Mouse (Mus musculus) heart, postnatal 0 days (tissue): Measurements from ENCODE around the gene Tex9. TPM values are rescaled to one million over a fixed set of nuclear protein-coding genes. Genes with fewer than 3 reads are reported as not detected.
"Not testable (repeated sequence)": the region's sequence is repeated elsewhere in the genome, so short reads cannot be mapped to it uniquely, and the experiment has no call there.

ENCODE experiments used
- ATAC-seq: fragments of 200-750 bp; cut with Nextera tagmentation; 2 replicates; pipeline ENCODE4 v1.8.0; 2017; ENCODE audit warnings: low read depth, moderate number of reproducible peaks, moderate library complexity; ENCODE audit not compliant: insufficient read depth
- DNase-seq: peaks from one replicate; pipeline ENCODE4 v3.0.0-alpha.2; 2016; ENCODE audit warnings: low spot score
- H3K27ac ChIP-seq: fragments of 300-500 bp; sonication (generic); 2 replicates; pipeline ENCODE4 v1.5.1; 2014; ENCODE audit warnings: low read depth, mild to moderate bottlenecking
- H3K27me3 ChIP-seq: fragments of 300-500 bp; sonication (generic); 2 replicates; pipeline ENCODE4 v1.6.1; 2014; ENCODE audit warnings: low read length, mixed read lengths; ENCODE audit not compliant: control insufficient read depth, insufficient read depth
- H3K36me3 ChIP-seq: fragments of 300-500 bp; sonication (generic); replicated peaks from 2 replicates; pipeline ENCODE4 v1.6.1; 2014; ENCODE audit warnings: low read length, mixed read lengths; ENCODE audit not compliant: control insufficient read depth, insufficient read depth
- H3K4me1 ChIP-seq: fragments of 300-500 bp; sonication (generic); 2 replicates; pipeline ENCODE4 v1.6.1; 2014; ENCODE audit warnings: antibody characterized with exemption; ENCODE audit not compliant: control insufficient read depth, insufficient read depth
- H3K4me2 ChIP-seq: fragments of 300-500 bp; sonication (generic); 2 replicates; pipeline ENCODE4 v1.6.1; 2014; ENCODE audit warnings: low read depth, mild to moderate bottlenecking, low read length, moderate library complexity
- H3K4me3 ChIP-seq: fragments of 300-500 bp; sonication (generic); 2 replicates; pipeline ENCODE4 v1.5.1; 2014; ENCODE audit warnings: low read depth, low read length
- H3K9ac ChIP-seq: fragments of 300-500 bp; sonication (generic); replicated peaks from 2 replicates; pipeline ENCODE4 v1.6.1; 2014; ENCODE audit warnings: low read depth, low read length, mixed read lengths
- H3K9me3 ChIP-seq: fragments of 300-500 bp; sonication (generic); replicated peaks from 2 replicates; pipeline ENCODE4 v1.6.1; 2016; ENCODE audit warnings: low read length; ENCODE audit not compliant: control insufficient read depth
- CTCF ChIP-seq: IDR thresholded peaks from 2 replicates; pipeline ENCODE4 v1.5.1; 2016; ENCODE audit warnings: antibody characterized with exemption, control low read depth, low read depth
- EP300 ChIP-seq: IDR thresholded peaks from 2 replicates; pipeline ENCODE4 v1.6.1; 2016; ENCODE audit warnings: antibody characterized with exemption, low read depth
- WGBS: fragments of 180-500 bp; shearing (Covaris S2); extraction: QIAGEN DNeasy Blood & Tissue Kit; methylation state at CpG from one replicate; pipeline ENCODE4 v1.1.7; 2014; 5-methylcytosine and 5-hydroxymethylcytosine counted together
- polyA plus RNA-seq: library from polyadenylated mRNA; unstranded; fragments of >200 nt; fragmentation: Nextera tagmentation; extraction: Ambion mirVana; gene quantifications from 2 replicates; pipeline ENCODE4 v1.2.1, GENCODE M21; 2015
- total RNA-seq: library from RNA; depleted of rRNA; stranded (reverse); fragments of >200 nt; gene quantifications from 2 replicates; pipeline ENCODE4 v1.2.3, GENCODE M21; 2014; ENCODE audit warnings: low replicate concordance

The Tex9 gene
- total and polyA plus RNA-seq, 2 experiments from 2014 or later = 0.76 to 6.3 TPM

- Histone ChIP-seq H3K4me3 (no peak overlapping the region), H3K36me3 (peaks cover 25% of the 10 kb centered on the region; the same call in 1 of the 2 replicates), H3K9ac (no peak overlapping the region), H3K27me3 (no peaks in the 10 kb centered on the region), H3K4me1 (no peaks in the 10 kb centered on the region), H3K27ac (no peak overlapping the region), H3K4me2 (no peak overlapping the region), H3K9me3 (no peaks in the 10 kb centered on the region)
- 78% methylated on average over 3 of the region's 3 CpGs for WGBS
- DNase-seq = no peak
- ATAC-seq = no peak
- no peak for TF ChIP-seq CTCF
- no peak for TF ChIP-seq EP300
Observed at GRCm38 (mm10) chr9:72459703-72460102, 32.3 kb downstream of the Tex9 start.

- peak; percentile 79 for TF ChIP-seq CTCF
- TF ChIP-seq EP300 = no peak
- Histone ChIP-seq H3K27me3 (no peaks in the 10 kb centered on the region), H3K4me2 (no peak overlapping the region), H3K4me3 (no peak overlapping the region), H3K9me3 (no peaks in the 10 kb centered on the region), H3K9ac (no peak overlapping the region), H3K36me3 (peaks cover 25% of the 10 kb centered on the region; the same call in 1 of the 2 replicates), H3K4me1 (no peaks in the 10 kb centered on the region), H3K27ac (no peak overlapping the region)
- ATAC-seq (peak; percentile 78), DNase-seq (peak; percentile 39)
- 9% methylated on average over 5 of the region's 5 CpGs for WGBS
Observed at GRCm38 (mm10) chr9:72458233-72458632, 33.8 kb downstream of the Tex9 start.

GRCm38 (mm10) chr9:72456374-72456773, 35.6 kb downstream of the Tex9 start:
- ATAC-seq (no peak), DNase-seq (no peak)
- Histone ChIP-seq H3K36me3 (peaks cover 25% of the 10 kb centered on the region; the same call in 1 of the 2 replicates), H3K27ac (no peak overlapping the region), H3K4me1 (no peaks in the 10 kb centered on the region), H3K27me3 (no peaks in the 10 kb centered on the region), H3K9me3 (no peaks in the 10 kb centered on the region), H3K4me3 (no peak overlapping the region), H3K4me2 (no peak overlapping the region), H3K9ac (no peak overlapping the region)
- 50% methylated on average over 1 of the region's 1 CpGs for WGBS
- TF ChIP-seq CTCF = no peak

- H3K27me3 ChIP-seq, H3K27ac ChIP-seq, H3K36me3 ChIP-seq, ATAC-seq, H3K4me1 ChIP-seq, H3K4me2 ChIP-seq, H3K9ac ChIP-seq, H3K4me3 ChIP-seq, DNase-seq, H3K9me3 ChIP-seq: not testable (repeated sequence)
Observed at GRCm38 (mm10) chr9:72454281-72454680, 37.7 kb downstream of the Tex9 start.

- Histone ChIP-seq H3K27ac (no peak overlapping the region), H3K9ac (no peak overlapping the region), H3K9me3 (no peaks in the 10 kb centered on the region), H3K4me1 (no peaks in the 10 kb centered on the region; the same call in 1 of the 2 replicates), H3K36me3 (0 out of 2 replicates have a peak, but pooled peaks cover 8% of the 10 kb centered on the region), H3K4me2 (no peak overlapping the region), H3K4me3 (no peak overlapping the region), H3K27me3 (no peaks in the 10 kb centered on the region)
- no peak for DNase-seq
- 59% methylated on average over 6 of the region's 6 CpGs for WGBS
- no peak for ATAC-seq
- TF ChIP-seq EP300 = no peak
- no peak for TF ChIP-seq CTCF
Observed at GRCm38 (mm10) chr9:72451111-72451510, 40.9 kb downstream of the Tex9 start.

- Histone ChIP-seq H3K9me3 (no peaks in the 10 kb centered on the region), H3K4me3 (no peak overlapping the region), H3K27me3 (no peaks in the 10 kb centered on the region), H3K4me1 (no peaks in the 10 kb centered on the region; the same call in 1 of the 2 replicates), H3K9ac (no peak overlapping the region), H3K27ac (no peak overlapping the region), H3K36me3 (0 out of 2 replicates have a peak, but pooled peaks cover 11% of the 10 kb centered on the region), H3K4me2 (no peak overlapping the region)
- no peak for TF ChIP-seq EP300
- TF ChIP-seq CTCF = no peak
- 75% methylated on average over 1 of the region's 1 CpGs for whole genome bisulfite sequencing
- DNase-seq (peak; percentile 33), ATAC-seq (no peak)
Observed at GRCm38 (mm10) chr9:72450363-72450762, 41.6 kb downstream of the Tex9 start.
